Mouse (Mus musculus) liver, embryonic 12.5 days (tissue): Measurements from ENCODE around the gene Tpra1. TPM values are rescaled to one million over a fixed set of nuclear protein-coding genes. Genes with fewer than 3 reads are reported as not detected.

ENCODE experiments used
- ATAC-seq: fragments of 200-750 bp; cut with Nextera tagmentation; 2 replicates; pipeline ENCODE4 v1.8.0; 2017; ENCODE audit warnings: moderate number of reproducible peaks, mild to moderate bottlenecking, moderate library complexity
- H3K27ac ChIP-seq: fragments of 300-500 bp; sonication (generic); 2 replicates; pipeline ENCODE4 v1.5.1; 2016; ENCODE audit warnings: mild to moderate bottlenecking
- H3K27me3 ChIP-seq: fragments of 300-500 bp; sonication (generic); replicated peaks from 2 replicates; pipeline ENCODE4 v1.6.1; 2016; ENCODE audit warnings: mild to moderate bottlenecking, moderate library complexity
- H3K36me3 ChIP-seq: fragments of 300-500 bp; sonication (generic); 2 replicates; pipeline ENCODE4 v1.6.1; 2016; ENCODE audit warnings: mild to moderate bottlenecking, moderate library complexity
- H3K4me1 ChIP-seq: fragments of 300-500 bp; sonication (generic); 2 replicates; pipeline ENCODE4 v1.6.1; 2016
- H3K4me2 ChIP-seq: fragments of 300-500 bp; sonication (generic); 2 replicates; pipeline ENCODE4 v1.6.1; 2016; ENCODE audit warnings: mild to moderate bottlenecking, moderate library complexity
- H3K4me3 ChIP-seq: fragments of 300-500 bp; sonication (generic); 2 replicates; pipeline ENCODE4 v1.5.1; 2016; ENCODE audit warnings: mild to moderate bottlenecking, moderate library complexity
- H3K9ac ChIP-seq: fragments of 300-500 bp; sonication (generic); 2 replicates; pipeline ENCODE4 v1.6.1; 2016; ENCODE audit warnings: mild to moderate bottlenecking, moderate library complexity
- H3K9me3 ChIP-seq: fragments of 300-500 bp; sonication (generic); replicated peaks from 2 replicates; pipeline ENCODE4 v1.6.1; 2016; ENCODE audit warnings: mild to moderate bottlenecking, moderate library complexity
- WGBS: fragments of 180-500 bp; shearing (Covaris S2); methylation state at CpG from one replicate; pipeline ENCODE4 v1.1.7; 2016; ENCODE audit not compliant: insufficient replicate concordance; 5-methylcytosine and 5-hydroxymethylcytosine counted together
- polyA plus RNA-seq: library from polyadenylated mRNA; unstranded; fragments of >200 nt; fragmentation: Nextera tagmentation; extraction: Ambion mirVana; gene quantifications from 2 replicates; pipeline ENCODE4 v1.2.1, GENCODE M21; 2016

Tpra1 gene
- polyA plus RNA-seq, 1 experiment from 2014 or later = 53.9 TPM

GRCm38 (mm10) chr6:88930049-88930448, 28.0 kb downstream of the Tpra1 start:
- WGBS = 72% methylated on average over 7 of the region's 7 CpGs
- H3K27ac ChIP-seq = no peak overlapping the region
- H3K9me3 ChIP-seq = no peaks in the 10 kb centered on the region
- H3K36me3 ChIP-seq = no peaks in the 10 kb centered on the region
- no peak overlapping the region for H3K4me3 ChIP-seq
- ATAC-seq = no peak
- peaks cover 19% of the 10 kb centered on the region for H3K4me1 ChIP-seq
- H3K4me2 ChIP-seq = no peak overlapping the region
- H3K27me3 ChIP-seq = peaks cover 14% of the 10 kb centered on the region
- no peak overlapping the region for H3K9ac ChIP-seq

GRCm38 (mm10) chr6:88931449-88931848, 29.4 kb downstream of the Tpra1 start:
- Histone ChIP-seq H3K36me3 (no peaks in the 10 kb centered on the region), H3K4me3 (no peak overlapping the region), H3K27ac (no peak overlapping the region), H3K4me1 (peaks cover 9% of the 10 kb centered on the region), H3K9me3 (no peaks in the 10 kb centered on the region), H3K4me2 (no peak overlapping the region), H3K27me3 (peaks cover 24% of the 10 kb centered on the region), H3K9ac (no peak overlapping the region)
- ATAC-seq = no peak
- 63% methylated on average over 2 of the region's 2 CpGs for WGBS

GRCm38 (mm10) chr6:88934132-88934531, 32.1 kb downstream of the Tpra1 start:
- no peaks in the 10 kb centered on the region for H3K36me3 ChIP-seq
- 70% methylated on average over 4 of the region's 4 CpGs for WGBS
- no peak overlapping the region for H3K4me2 ChIP-seq
- peaks cover 35% of the 10 kb centered on the region for H3K27me3 ChIP-seq
- no peak overlapping the region for H3K27ac ChIP-seq
- ATAC-seq = no peak
- H3K9ac ChIP-seq = no peak overlapping the region
- H3K4me1 ChIP-seq = no peaks in the 10 kb centered on the region
- no peaks in the 10 kb centered on the region for H3K9me3 ChIP-seq
- no peak overlapping the region for H3K4me3 ChIP-seq

GRCm38 (mm10) chr6:88934816-88935215, 32.8 kb downstream of the Tpra1 start:
- no peak overlapping the region for H3K9ac ChIP-seq
- no peak overlapping the region for H3K4me2 ChIP-seq
- no peak overlapping the region for H3K4me3 ChIP-seq
- H3K27me3 ChIP-seq = peaks cover 39% of the 10 kb centered on the region
- WGBS = 10% methylated on average over 4 of the region's 4 CpGs
- H3K4me1 ChIP-seq = no peaks in the 10 kb centered on the region
- ATAC-seq = no peak
- no peak overlapping the region for H3K27ac ChIP-seq
- H3K9me3 ChIP-seq = no peaks in the 10 kb centered on the region
- no peaks in the 10 kb centered on the region for H3K36me3 ChIP-seq

GRCm38 (mm10) chr6:88935735-88936276, 33.8 kb downstream of the Tpra1 start:
- peaks cover 49% of the 10 kb centered on the region for H3K27me3 ChIP-seq
- H3K27ac ChIP-seq = no peak overlapping the region
- no peaks in the 10 kb centered on the region for H3K9me3 ChIP-seq
- no peak overlapping the region for H3K4me2 ChIP-seq
- WGBS = 7% methylated on average over 4 of the region's 4 CpGs
- no peak overlapping the region for H3K4me3 ChIP-seq
- no peak for ATAC-seq
- H3K9ac ChIP-seq = no peak overlapping the region
- no peaks in the 10 kb centered on the region for H3K4me1 ChIP-seq
- H3K36me3 ChIP-seq = no peaks in the 10 kb centered on the region

GRCm38 (mm10) chr6:88936342-88937213, 34.5 kb downstream of the Tpra1 start:
- Histone ChIP-seq H3K4me3 (no peak overlapping the region), H3K9ac (no peak overlapping the region), H3K4me2 (no peak overlapping the region), H3K27ac (no peak overlapping the region), H3K36me3 (no peaks in the 10 kb centered on the region), H3K4me1 (no peaks in the 10 kb centered on the region), H3K9me3 (no peaks in the 10 kb centered on the region), H3K27me3 (peaks cover 57% of the 10 kb centered on the region)
- ATAC-seq = no peak
- 58% methylated on average over 13 of the region's 13 CpGs for WGBS

GRCm38 (mm10) chr6:88937214-88937549, 35.1 kb downstream of the Tpra1 start:
- no peak for ATAC-seq
- Histone ChIP-seq H3K9me3 (no peaks in the 10 kb centered on the region), H3K27ac (no peak overlapping the region), H3K36me3 (no peaks in the 10 kb centered on the region), H3K9ac (no peak overlapping the region), H3K4me3 (no peak overlapping the region), H3K4me2 (no peak overlapping the region), H3K4me1 (no peaks in the 10 kb centered on the region), H3K27me3 (peaks cover 59% of the 10 kb centered on the region)
- WGBS = 49% methylated on average over 4 of the region's 4 CpGs

GRCm38 (mm10) chr6:88937971-88938663, 36.1 kb downstream of the Tpra1 start:
- ATAC-seq = peak; percentile 30; the same call in 1 of the 2 replicates
- H3K27ac ChIP-seq = no peak overlapping the region
- H3K9ac ChIP-seq = no peak overlapping the region
- peaks cover 59% of the 10 kb centered on the region for H3K27me3 ChIP-seq
- 54% methylated on average over 4 of the region's 4 CpGs for WGBS
- no peak overlapping the region for H3K4me2 ChIP-seq
- no peaks in the 10 kb centered on the region for H3K4me1 ChIP-seq
- H3K9me3 ChIP-seq = no peaks in the 10 kb centered on the region
- no peak overlapping the region for H3K4me3 ChIP-seq
- no peaks in the 10 kb centered on the region for H3K36me3 ChIP-seq

GRCm38 (mm10) chr6:88938664-88939055, 36.6 kb downstream of the Tpra1 start:
- no peak for ATAC-seq
- no peaks in the 10 kb centered on the region for H3K9me3 ChIP-seq
- WGBS = 35% methylated on average over 5 of the region's 5 CpGs
- no peak overlapping the region for H3K4me3 ChIP-seq
- no peak overlapping the region for H3K9ac ChIP-seq
- peaks cover 58% of the 10 kb centered on the region for H3K27me3 ChIP-seq
- H3K27ac ChIP-seq = no peak overlapping the region
- no peaks in the 10 kb centered on the region for H3K4me1 ChIP-seq
- no peaks in the 10 kb centered on the region for H3K36me3 ChIP-seq
- no peak overlapping the region for H3K4me2 ChIP-seq

GRCm38 (mm10) chr6:88939281-88940089, 37.4 kb downstream of the Tpra1 start:
- Histone ChIP-seq H3K9me3 (no peaks in the 10 kb centered on the region), H3K27ac (no peak overlapping the region), H3K9ac (no peak overlapping the region), H3K36me3 (no peaks in the 10 kb centered on the region), H3K27me3 (peaks cover 50% of the 10 kb centered on the region), H3K4me3 (no peak overlapping the region), H3K4me2 (no peak overlapping the region), H3K4me1 (no peaks in the 10 kb centered on the region)
- WGBS = 51% methylated on average over 12 of the region's 12 CpGs
- no peak for ATAC-seq

- H3K36me3 ChIP-seq = no peaks in the 10 kb centered on the region
- H3K27me3 ChIP-seq = peaks cover 43% of the 10 kb centered on the region
- H3K27ac ChIP-seq = no peak overlapping the region
- H3K9ac ChIP-seq = no peak overlapping the region
- H3K9me3 ChIP-seq = no peaks in the 10 kb centered on the region
- no peak overlapping the region for H3K4me2 ChIP-seq
- no peak overlapping the region for H3K4me3 ChIP-seq
- ATAC-seq = no peak
- WGBS = 63% methylated on average over 9 of the region's 9 CpGs
- H3K4me1 ChIP-seq = no peaks in the 10 kb centered on the region
Measured at GRCm38 (mm10) chr6:88940090-88940916, 38.3 kb downstream of the Tpra1 start.
